Mouse (Mus musculus) hematopoietic stem cell, adult 5-6 weeks (primary cell): ENCODE measurements around the gene Rspry1. TPM values are rescaled to one million over a fixed set of nuclear protein-coding genes. Genes with fewer than 3 reads are reported as not detected.
A peak's percentile ranks its signal among the peaks of the same experiment; 100 is the strongest.

Experiments
- ATAC-seq, 2 experiments: fragments of 125-278 bp in 1 of 2; replicated peaks in 1 of 2; 2 replicates each; pipeline ENCODE4 v1.8.0; 2016 to 2017; ENCODE audit warnings: inconsistent platforms in 2 of 2, mild to moderate bottlenecking in 2 of 2, moderate number of reproducible peaks in 2 of 2, low read depth in 1 of 2, moderate TSS enrichment in 1 of 2; ENCODE audit not compliant: low FRiP score in 2 of 2, poor library complexity in 2 of 2, severe bottlenecking in 2 of 2, insufficient read depth in 1 of 2, low TSS enrichment in 1 of 2
- total RNA-seq: library from RNA; stranded (forward); fragments of 172-1452, 232-1000 nt; gene quantifications from 2 replicates; pipeline ENCODE4 v1.2.3, GENCODE M21; 2017

The Rspry1 gene
- 40.0 and 43.6 TPM in 2 replicates for total RNA-seq

GRCm38 (mm10) chr8:94601607-94602385, at the start of gene Rspry1, which contains the start of gene Fam192a:
Rspry1 (plus strand) TSS chr8:94601937.
Fam192a (minus strand) TSS chr8:94601997.
- peak; percentile 98 for ATAC-seq

GRCm38 (mm10) chr8:94552696-94553095, 49.0 kb upstream of the Rspry1 start:
- ATAC-seq = no peak

- no peak for ATAC-seq
These were observed 44.5 kb upstream of the Rspry1 start for GRCm38 (mm10) chr8:94557281-94557680.

DNA sequence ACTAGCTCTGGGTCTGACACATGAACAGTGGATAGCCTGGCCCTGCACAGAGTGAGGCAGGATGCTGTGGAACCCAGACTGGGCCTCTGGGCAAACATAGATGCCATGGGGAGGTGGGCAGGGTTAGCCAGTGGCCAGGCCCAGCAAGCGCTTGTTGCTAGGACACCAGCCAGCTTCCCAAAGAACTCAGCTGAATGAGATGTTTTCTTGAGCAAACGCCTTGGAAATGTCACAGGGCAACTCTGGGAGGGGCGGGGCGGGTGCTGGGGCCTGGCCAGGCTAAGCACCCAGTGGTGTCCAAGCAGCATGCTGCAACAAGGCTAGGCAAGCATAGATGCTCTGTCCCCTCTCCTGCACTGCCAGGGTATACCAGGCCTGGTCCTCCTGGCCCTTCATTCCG, 40.5 kb upstream of the Rspry1 start:
- no peak for ATAC-seq

DNA sequence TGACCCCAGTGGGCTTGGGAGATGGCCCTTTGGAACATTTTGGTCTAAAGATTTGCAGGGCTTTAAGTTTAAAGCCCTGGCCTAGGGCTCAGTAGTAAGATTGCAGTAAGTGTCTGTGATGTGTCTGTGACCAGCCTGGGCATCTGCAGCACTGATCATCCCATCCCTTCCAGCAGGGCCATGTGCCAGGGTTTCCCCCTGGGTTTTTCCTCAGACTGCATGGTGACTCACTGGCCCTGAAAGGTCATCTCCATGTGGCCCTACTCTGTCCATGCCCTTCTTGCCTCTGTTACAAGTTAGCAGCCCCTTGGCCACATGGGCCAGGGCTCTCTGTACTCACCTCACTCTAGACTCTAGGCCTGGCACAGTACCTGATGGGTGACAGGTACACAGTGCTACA, 37.3 kb upstream of the Rspry1 start:
- no peak for ATAC-seq

DNA sequence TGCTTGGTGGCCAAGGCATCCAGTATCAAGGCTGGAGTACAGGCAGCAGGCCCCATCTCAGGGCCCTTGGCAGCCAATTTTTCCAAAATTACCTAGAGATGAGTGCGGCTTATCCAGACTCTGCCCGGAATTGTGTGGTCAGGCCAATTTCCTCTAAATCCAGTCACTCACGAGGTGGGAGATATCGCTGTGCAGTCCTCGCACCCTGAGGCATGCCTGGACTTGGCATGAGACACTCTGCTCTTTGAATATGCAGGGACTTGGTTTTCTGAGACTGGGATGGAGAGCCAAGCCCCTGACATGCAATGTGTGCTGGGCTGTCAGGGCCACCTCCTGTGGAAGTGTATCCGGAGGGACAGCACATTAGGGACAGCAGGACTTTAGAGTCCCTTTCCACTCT, 35.7 kb upstream of the Rspry1 start:
- no peak for ATAC-seq

DNA sequence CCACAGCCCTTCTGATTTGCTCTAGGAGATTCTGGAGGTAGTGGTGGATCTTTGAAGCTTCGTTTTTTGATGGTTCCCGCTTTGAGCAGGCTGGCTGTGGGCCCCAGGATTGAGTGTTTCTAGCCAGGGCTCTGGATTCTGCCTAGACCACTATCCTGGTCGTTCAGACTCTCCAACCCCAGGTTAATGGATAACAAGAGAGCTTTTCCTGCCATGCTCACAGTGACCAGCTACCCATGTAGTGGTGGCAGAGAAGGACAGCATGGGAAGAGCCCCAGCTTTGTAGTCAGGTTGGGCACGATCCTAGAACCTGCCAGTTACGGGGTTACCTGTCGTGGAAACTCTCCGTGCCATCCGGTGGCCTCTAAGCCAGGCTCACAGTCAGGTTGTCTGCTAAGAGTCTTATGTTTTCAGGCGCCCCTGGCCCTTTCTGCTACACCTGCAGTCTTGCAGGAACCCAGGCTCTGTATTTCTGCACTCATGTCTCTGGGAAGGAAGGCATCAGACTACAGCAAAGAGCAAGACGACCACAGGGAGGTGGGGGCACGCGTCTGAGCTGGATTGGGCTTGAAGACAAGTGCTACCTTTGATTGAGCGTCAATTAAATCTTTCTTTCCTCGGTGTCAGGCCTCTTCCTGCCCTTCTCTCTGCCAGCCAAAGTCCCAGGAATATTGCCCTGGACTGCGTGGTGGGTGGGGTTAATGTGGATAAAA, 35.1 kb upstream of the Rspry1 start:
- ATAC-seq = no peak

DNA sequence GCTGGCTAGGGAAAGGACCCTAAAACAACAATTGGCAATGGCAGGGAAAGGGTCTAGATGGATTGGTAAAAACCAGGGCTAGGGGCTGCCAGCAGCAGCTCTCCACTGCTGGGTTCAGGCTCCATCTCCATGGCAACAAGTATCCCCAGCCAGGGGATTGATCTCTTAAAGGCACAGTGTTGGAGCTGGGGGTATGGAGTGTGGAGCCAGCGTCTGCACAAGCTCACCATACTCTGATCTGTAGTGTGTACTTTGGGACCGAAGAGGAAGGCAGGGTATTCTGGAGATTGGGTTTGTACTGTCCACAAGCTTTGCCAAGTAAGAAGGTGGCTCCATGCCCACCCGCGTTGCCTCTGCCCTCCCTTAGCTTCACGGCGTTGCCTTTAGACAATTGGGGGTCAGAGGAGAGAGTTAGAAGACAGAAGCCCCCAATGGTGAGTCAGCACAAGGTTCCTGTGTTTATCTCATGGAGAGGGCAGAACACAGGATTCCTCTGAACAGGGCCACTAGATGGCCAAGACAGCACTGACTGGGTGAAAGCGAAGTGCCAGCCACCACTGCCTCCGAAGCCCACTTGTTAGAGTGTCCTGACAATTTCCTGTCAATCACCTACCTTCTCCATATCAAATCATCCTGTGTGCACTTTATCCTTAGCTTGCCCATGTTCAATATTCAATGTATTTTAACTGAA, 34.4 kb upstream of the Rspry1 start:
- no peak for ATAC-seq

- no peak for ATAC-seq
These were observed 33.6 kb upstream of the Rspry1 start for GRCm38 (mm10) chr8:94568098-94568497.

DNA sequence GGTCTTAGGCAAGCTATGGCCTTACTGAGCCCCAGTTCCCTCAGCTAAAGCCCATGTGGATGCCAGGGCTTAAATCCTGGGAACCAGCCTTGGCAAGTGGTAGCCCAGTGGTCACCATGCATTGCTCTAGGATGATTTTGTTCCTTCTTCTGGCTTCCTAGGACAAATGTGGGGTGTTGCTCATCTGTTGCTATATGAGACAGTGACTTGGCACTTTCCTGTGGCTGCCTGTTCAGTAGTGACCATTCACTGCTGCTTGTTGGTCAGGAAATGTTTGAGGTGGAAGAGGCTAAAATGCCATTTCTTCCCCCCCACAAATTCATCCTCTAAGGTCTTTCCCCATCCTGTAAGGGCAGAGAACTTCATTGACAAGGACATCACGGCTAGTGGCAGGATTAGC, 32.3 kb upstream of the Rspry1 start:
- no peak for ATAC-seq

GRCm38 (mm10) chr8:94571896-94572295, 29.8 kb upstream of the Rspry1 start:
- no peak for ATAC-seq

- ATAC-seq = no peak
These were observed 27.4 kb upstream of the Rspry1 start for GRCm38 (mm10) chr8:94574159-94574907.

GRCm38 (mm10) chr8:94575148-94575547, 26.6 kb upstream of the Rspry1 start:
- no peak for ATAC-seq

GRCm38 (mm10) chr8:94581820-94582483, 19.8 kb upstream of the Rspry1 start:
- no peak for ATAC-seq

GRCm38 (mm10) chr8:94582569-94582968, 19.2 kb upstream of the Rspry1 start:
- no peak for ATAC-seq

- peak; percentile 79 to 93 for ATAC-seq
These were observed 17.4 kb upstream of the Rspry1 start for GRCm38 (mm10) chr8:94584238-94584817.

- no peak for ATAC-seq
These were observed 10.0 kb upstream of the Rspry1 start for GRCm38 (mm10) chr8:94591691-94592090.
